Mouse (Mus musculus) cerebellum, adult 2 months (tissue): ENCODE results near the gene Tra2b.

ENCODE experiments used
- CTCF ChIP-seq: fragments of 200-500 bp; IDR thresholded peaks from 2 replicates; pipeline ENCODE4 v1.5.1; 2011; ENCODE audit warnings: low read depth, mild to moderate bottlenecking, control low read depth, low read length, moderate library complexity, borderline replicate concordance; ENCODE audit not compliant: insufficient read depth
- POLR2A ChIP-seq: fragments of 200-500 bp; IDR thresholded peaks from 2 replicates; pipeline ENCODE4 v1.6.1; 2011; ENCODE audit warnings: low read length, control low read depth, borderline replicate concordance; ENCODE audit not compliant: insufficient read depth

GRCm38 (mm10) chr16:22261563-22261962 lies 4.2 kb downstream of the Tra2b start:
- TF ChIP-seq CTCF = no peak
- no peak for TF ChIP-seq POLR2A
